Mouse (Mus musculus) CH12.LX (cell line): ENCODE results near the gene Setmar. TPM values are rescaled to one million over a fixed set of nuclear protein-coding genes. Genes with fewer than 3 reads are reported as not detected.

Source experiments
- DNase-seq: peaks from one replicate; pipeline ENCODE4 v3.0.0-alpha.2; 2013; ENCODE audit errors: extremely low read depth
- H3K27ac ChIP-seq: 2 replicates; pipeline ENCODE4 v1.5.1; 2012; ENCODE audit warnings: low read depth, mild to moderate bottlenecking, control low read depth, moderate library complexity; ENCODE audit not compliant: insufficient read depth
- H3K27me3 ChIP-seq: replicated peaks from 2 replicates; pipeline ENCODE3; 2012; ENCODE audit warnings: inconsistent platforms
- H3K36me3 ChIP-seq, 2 experiments: replicated peaks in 1 of 2; 2 replicates each; pipeline versions ENCODE3 to v1.6.1; 2012; ENCODE audit warnings: inconsistent platforms in 1 of 2, low read length in 1 of 2, mild to moderate bottlenecking in 1 of 2, mixed read lengths in 1 of 2, moderate library complexity in 1 of 2; ENCODE audit not compliant: control insufficient read depth in 1 of 2, insufficient read depth in 1 of 2
- H3K4me1 ChIP-seq, 2 experiments: 2 replicates each; pipeline ENCODE4 v1.6.1; 2012; ENCODE audit warnings: inconsistent platforms in 1 of 2, moderate library complexity in 1 of 2; ENCODE audit not compliant: insufficient read depth in 2 of 2, control insufficient read depth in 1 of 2
- H3K4me2 ChIP-seq: 2 replicates; pipeline ENCODE4 v1.6.1; 2012; ENCODE audit warnings: low read depth, mild to moderate bottlenecking, control low read depth; ENCODE audit not compliant: poor library complexity, insufficient read depth, severe bottlenecking
- H3K4me3 ChIP-seq, 3 experiments: fragments of 150-350 bp in 1 of 3; sonication (generic) in 1 of 3; replicated peaks in 1 of 3; 2 replicates each; pipeline versions ENCODE3 to v1.5.1; 2011 to 2012; ENCODE audit warnings: low read depth in 2 of 3, low read length in 2 of 3, mild to moderate bottlenecking in 2 of 3, moderate library complexity in 2 of 3, control low read depth in 1 of 3, improper control_type of control experiment in 1 of 3, inconsistent platforms in 1 of 3, mixed read lengths in 1 of 3; ENCODE audit not compliant: poor library complexity in 1 of 3
- H3K79me2 ChIP-seq: replicated peaks from 2 replicates; pipeline ENCODE4 v1.6.1; 2012; ENCODE audit warnings: mild to moderate bottlenecking, moderate library complexity; ENCODE audit not compliant: control insufficient read depth, poor library complexity, insufficient read depth, severe bottlenecking; ENCODE audit errors: extremely low read depth
- H3K9ac ChIP-seq: 2 replicates; pipeline ENCODE4 v1.6.1; 2012; ENCODE audit warnings: low read depth, mild to moderate bottlenecking, control low read depth, moderate library complexity; ENCODE audit not compliant: insufficient read depth
- H3K9me3 ChIP-seq: replicated peaks from 2 replicates; pipeline ENCODE3; 2012; ENCODE audit warnings: low read length, inconsistent platforms, mixed read lengths
- ELF1 ChIP-seq: IDR thresholded peaks from 2 replicates; pipeline ENCODE4 v1.6.1; 2014; ENCODE audit warnings: low read depth, mild to moderate bottlenecking, inconsistent platforms, low read length, improper control_type of control experiment
- ETS1 ChIP-seq: conservative IDR thresholded peaks from 2 replicates; pipeline ENCODE4 v1.6.1; 2012; ENCODE audit warnings: low read depth, mild to moderate bottlenecking, inconsistent platforms, low read length, improper control_type of control experiment, moderate library complexity
- JUND ChIP-seq: conservative IDR thresholded peaks from 2 replicates; pipeline ENCODE4 v1.6.1; 2011; ENCODE audit warnings: low read depth, low read length, improper control_type of control experiment
- KAT2A ChIP-seq: IDR thresholded peaks from 2 replicates; pipeline ENCODE4 v1.6.1; 2012; ENCODE audit warnings: low read length, improper control_type of control experiment, inconsistent platforms; ENCODE audit not compliant: insufficient replicate concordance
- MAX ChIP-seq: IDR thresholded peaks from 2 replicates; pipeline ENCODE4 v1.6.1; 2011; ENCODE audit warnings: low read length, improper control_type of control experiment
- RCOR1 ChIP-seq: conservative IDR thresholded peaks from 2 replicates; pipeline ENCODE4 v1.6.1; 2012; ENCODE audit warnings: low read depth, mild to moderate bottlenecking, inconsistent platforms, low read length, improper control_type of control experiment
- SMC3 ChIP-seq: IDR thresholded peaks from 2 replicates; pipeline ENCODE4 v1.6.1; 2011; ENCODE audit warnings: low read depth, low read length, improper control_type of control experiment
- USF2 ChIP-seq: conservative IDR thresholded peaks from 2 replicates; pipeline ENCODE4 v1.6.1; 2011; ENCODE audit warnings: low read depth, low read length, improper control_type of control experiment
- ZC3H11A ChIP-seq: IDR thresholded peaks from 2 replicates; pipeline ENCODE4 v1.6.1; 2012; ENCODE audit warnings: low read depth, mild to moderate bottlenecking, inconsistent platforms, low read length, improper control_type of control experiment
- dilution Hi-C: fragments of 300-500 bp; cut with MboI; formaldehyde crosslinking; loops from 2 replicates; pipeline ENCODE4 v1.14.3; 2020; ENCODE audit warnings: low sequenced_read_pairs; ENCODE audit not compliant: extremely low pct_unique_long_range_greater_than_20kb, extremely low pct_ligation_motif_present
- in situ Hi-C: fragments of 300-500 bp; cut with MboI; formaldehyde crosslinking; loops from 3 replicates; pipeline ENCODE4 v1.14.3; 2019; ENCODE audit warnings: low sequenced_read_pairs, low pct_ligation_motif_present, low pct_unique_long_range_greater_than_20kb, mixed read lengths
- polyA plus RNA-seq: library from polyadenylated mRNA; unstranded; fragments of >175 nt; gene quantifications from 2 replicates; pipeline ENCODE4 v1.2.1, GENCODE M21; 2012; ENCODE audit warnings: low read depth; ENCODE audit not compliant: insufficient read length
- total RNA-seq, 2 experiments: library from RNA; depleted of rRNA; stranded (reverse); fragments of 300-350 nt in 1 of 2; fragments of >200 nt in 1 of 2; gene quantifications; 2 replicates each; pipeline ENCODE4 v1.2.3; 2012 to 2014

Setmar gene
- total and polyA plus RNA-seq, 3 experiments, result 1.2 to 3.5 (median 2.1) TPM

DNA sequence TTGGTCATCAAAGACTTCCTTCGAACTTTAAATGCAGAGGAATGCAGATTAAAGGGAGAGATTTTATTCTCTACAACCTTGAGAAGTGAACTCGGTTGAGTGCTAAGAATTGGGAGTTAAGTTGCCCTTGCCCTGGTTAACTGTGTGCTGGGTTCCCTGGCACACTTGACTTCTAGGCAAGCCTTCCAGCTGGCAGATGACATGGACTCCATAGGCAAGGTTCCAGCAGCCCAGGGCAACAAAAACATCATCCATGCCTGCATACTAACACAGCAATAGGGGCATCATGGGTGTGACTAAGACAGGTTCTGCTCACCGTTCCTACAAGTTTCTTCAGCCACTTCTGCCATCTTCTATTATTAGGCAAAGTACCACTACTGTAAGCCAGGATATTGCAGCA, 61.8 kb downstream of the Setmar start:
- no peak overlapping the region for H3K27ac ChIP-seq
- no peak overlapping the region for H3K4me3 ChIP-seq
- peaks cover 0 to 11% of the 10 kb centered on the region in 2 experiments; a peak in 1 of 4 replicates for H3K4me1 ChIP-seq
- no peaks in the 10 kb centered on the region for H3K79me2 ChIP-seq
- H3K36me3 ChIP-seq, result peaks cover 0 to 3% of the 10 kb centered on the region in 2 experiments
- H3K27me3 ChIP-seq, result no peaks in the 10 kb centered on the region
- in situ Hi-C loops, result no loop called here
- H3K9me3 ChIP-seq, result no peaks in the 10 kb centered on the region
- TF ChIP-seq USF2, result no peak
- TF ChIP-seq SMC3, result no peak
- no peak for TF ChIP-seq MAX
- TF ChIP-seq RCOR1, result no peak
- TF ChIP-seq ELF1, result no peak
- no peak for TF ChIP-seq ETS1
- no peak for TF ChIP-seq ZC3H11A
- no peak for TF ChIP-seq KAT2A
- no peak for TF ChIP-seq JUND
- DNase-seq, result no peak
- dilution Hi-C loops, result no loop called here
- H3K9ac ChIP-seq, result no peak overlapping the region
- H3K4me2 ChIP-seq, result no peak overlapping the region

Other genes with a start within 250 kb of the Setmar start
- 14.9 and 17.1 TPM in 2 replicates for gene Sumf1, start 120.5 kb downstream of the Setmar start, total RNA-seq (2012; rRNA removed)
- 11.0 and 13.1 TPM in 2 replicates for gene Sumf1, start 120.5 kb downstream of the Setmar start, total RNA-seq (2014; rRNA removed)
- gene Sumf1, start 120.5 kb downstream of the Setmar start, polyA plus RNA-seq, result 19.1 and 23.1 TPM in 2 replicates
- gene Itpr1, start 148.1 kb downstream of the Setmar start, total RNA-seq (2012; rRNA removed), result 73.1 and 78.2 TPM in 2 replicates
- gene Itpr1, start 148.1 kb downstream of the Setmar start, total RNA-seq (2014; rRNA removed), result 42.8 and 48.2 TPM in 2 replicates
- gene Itpr1, start 148.1 kb downstream of the Setmar start, polyA plus RNA-seq, result 53.4 and 54.5 TPM in 2 replicates